Mouse (Mus musculus) telencephalon, adult 2 months (tissue): ENCODE data around the gene Fam13c.
"Not testable (repeated sequence)": the region's sequence is repeated elsewhere in the genome, so short reads cannot be mapped to it uniquely, and the experiment has no call there.

Experiments
- DNase-seq: peaks from one replicate; pipeline ENCODE4 v3.0.0-alpha.2; 2011; ENCODE audit warnings: low read depth, low spot score

The Fam13c gene

GRCm38 (mm10) chr10:70439676-70440521 lies at the start of gene Fam13c:
TSS of gene Fam13c (plus strand) at chr10:70440481.
- no peak for DNase-seq

- peak; percentile 91 for DNase-seq
Measured at GRCm38 (mm10) chr10:70395900-70396299, 44.4 kb upstream of the Fam13c start.

- DNase-seq, result peak; percentile 79
Measured at GRCm38 (mm10) chr10:70398224-70398623, 42.1 kb upstream of the Fam13c start.

GRCm38 (mm10) chr10:70402006-70402405 lies 38.3 kb upstream of the Fam13c start:
- DNase-seq, result no peak

- no peak for DNase-seq
Measured at GRCm38 (mm10) chr10:70402711-70403110, 37.6 kb upstream of the Fam13c start.

DNA sequence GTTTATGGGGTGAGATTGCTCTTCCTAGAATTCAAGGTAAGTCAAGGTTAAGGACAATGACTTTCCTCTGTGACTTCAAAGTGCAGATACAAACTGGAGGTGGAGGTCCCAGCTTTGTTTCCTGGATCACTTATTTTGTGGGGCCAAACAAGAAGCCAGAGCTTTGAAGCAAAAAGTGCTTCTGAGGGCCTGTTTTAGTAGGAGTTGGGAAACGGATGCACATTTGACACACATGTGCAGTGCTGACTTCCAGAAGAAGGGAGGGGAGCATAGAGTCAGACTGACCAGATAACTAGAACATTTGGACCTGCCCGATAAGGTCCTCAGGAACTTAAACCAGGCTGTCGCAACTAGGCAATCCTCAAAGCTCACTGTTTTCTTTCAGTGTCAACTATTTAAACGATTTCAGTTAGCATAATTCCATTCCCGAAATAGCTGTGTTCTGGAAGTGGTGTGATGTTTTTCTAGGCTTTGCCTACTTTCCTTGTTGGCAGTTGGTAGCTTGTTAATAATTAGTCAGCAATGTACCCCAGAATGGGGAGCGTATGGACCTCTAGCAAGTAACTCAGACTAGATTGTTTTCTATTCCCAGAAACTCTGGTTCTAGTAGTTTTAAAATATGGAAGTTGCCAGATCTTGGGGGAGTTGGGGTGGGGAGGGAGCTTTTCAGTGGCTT lies 22.3 kb upstream of the Fam13c start:
- peak; percentile 58 for DNase-seq

DNA sequence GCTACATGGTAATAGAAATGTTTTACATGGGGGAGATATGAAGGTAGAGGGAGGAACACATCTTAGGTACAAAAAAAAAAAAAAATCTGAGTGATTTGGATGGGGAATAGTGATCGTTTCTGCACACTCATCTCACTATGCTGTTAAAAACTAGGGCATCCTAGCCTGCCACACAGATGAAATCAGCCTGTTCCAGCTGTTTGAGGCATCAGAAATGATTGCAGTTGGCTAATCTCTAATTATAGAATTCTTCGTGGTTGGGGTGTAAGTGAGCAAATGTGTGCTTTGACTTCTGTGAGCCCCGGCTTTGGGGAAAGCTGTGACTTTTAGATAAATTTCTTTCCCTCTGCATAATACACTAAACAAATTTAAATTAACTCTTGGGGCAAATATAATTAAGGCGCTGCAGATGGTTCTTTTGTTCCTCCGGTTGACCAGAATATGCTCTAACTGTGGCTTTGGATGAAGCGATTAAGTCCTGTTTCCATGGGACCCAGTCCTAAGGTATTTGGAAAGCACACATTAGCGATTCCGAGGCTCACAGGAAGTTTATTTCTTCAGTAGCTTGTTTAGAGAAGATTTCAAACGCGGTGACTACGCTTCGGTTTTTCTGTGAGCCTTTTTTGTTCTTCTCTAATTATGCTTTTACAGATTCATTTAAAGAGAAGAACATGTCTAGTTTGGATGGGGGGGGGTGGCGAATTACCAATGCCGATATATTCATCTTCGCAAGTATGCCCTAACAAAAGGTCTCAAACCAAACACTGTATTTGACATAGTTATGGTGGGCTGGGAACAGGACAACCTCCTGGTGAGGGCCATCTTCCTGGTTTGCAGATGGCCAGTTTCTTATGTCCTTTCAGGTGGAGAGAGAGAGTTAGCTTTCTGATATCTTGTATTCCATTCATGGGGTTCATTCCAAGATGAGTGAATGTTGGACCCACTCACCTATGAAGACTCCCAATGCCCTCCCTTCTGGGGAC lies 20.7 kb upstream of the Fam13c start:
- no peak for DNase-seq

GRCm38 (mm10) chr10:70426373-70426772 lies 13.9 kb upstream of the Fam13c start:
- DNase-seq, result no peak

DNA sequence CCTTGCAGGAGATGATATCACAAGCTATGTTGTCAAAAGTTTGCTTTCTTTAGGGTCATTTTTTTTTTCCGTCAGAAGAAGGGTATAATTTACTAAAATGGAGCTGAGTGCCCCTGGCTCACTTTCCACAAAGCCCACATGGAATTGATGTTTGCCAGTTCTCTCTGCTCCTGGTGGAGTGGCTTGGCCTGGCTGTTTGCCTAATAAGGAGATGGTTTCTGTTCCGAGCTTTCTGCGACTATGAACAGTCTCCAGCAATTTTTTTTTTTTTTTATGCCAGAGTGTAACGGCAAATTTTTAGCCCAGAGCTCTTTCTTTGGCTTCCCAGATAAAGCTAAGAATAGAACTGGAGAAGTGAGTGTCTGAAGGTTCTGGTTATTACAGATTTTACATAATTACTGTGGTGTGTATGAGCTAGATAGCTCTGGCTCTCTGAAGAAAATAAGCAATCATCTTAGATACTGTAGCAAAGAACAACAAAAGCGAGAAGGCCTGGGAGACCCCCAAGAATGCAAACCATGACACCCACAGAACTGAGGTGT lies 12.1 kb upstream of the Fam13c start:
- DNase-seq, result peak; percentile 85

DNA sequence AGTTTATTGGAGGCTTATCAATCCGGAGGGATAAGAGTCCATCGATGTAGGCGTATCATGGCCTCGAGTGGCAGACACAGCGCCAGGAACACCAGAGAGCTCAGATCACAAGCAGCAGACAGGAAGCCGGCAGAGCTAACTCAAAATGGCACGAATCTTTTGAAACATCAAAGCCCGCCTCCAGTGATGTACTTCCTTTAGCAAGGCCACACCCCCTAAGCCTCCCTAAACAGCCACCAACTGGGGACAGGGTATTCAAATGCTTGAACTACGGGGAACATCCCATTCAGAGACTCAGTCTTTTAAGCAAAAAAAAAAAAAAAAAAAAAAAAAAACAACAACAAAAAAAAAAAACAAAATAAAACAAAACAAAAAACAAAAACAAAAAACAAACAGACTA lies 10.9 kb upstream of the Fam13c start:
- no peak for DNase-seq

DNA sequence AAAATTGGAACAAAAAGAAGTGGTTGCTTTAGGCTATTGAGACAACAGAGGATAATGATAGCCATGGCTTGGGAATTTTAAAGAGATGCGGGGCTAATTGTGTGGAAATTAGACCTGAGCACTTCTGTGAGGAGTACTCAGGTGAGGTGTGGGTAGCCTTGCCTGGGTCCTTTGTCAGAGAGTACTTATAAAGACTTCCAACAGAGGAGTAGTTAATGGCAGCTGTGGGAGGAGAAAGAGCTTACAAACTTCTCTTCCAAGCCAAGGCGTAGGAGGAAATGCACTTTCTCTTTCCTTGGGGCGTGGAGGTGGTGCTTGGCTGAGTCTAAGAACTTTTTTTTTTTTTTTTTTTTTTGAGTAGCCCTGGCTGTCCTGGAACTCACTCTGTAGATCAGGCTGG lies 6.9 kb upstream of the Fam13c start:
- DNase-seq, result peak; percentile 53

DNA sequence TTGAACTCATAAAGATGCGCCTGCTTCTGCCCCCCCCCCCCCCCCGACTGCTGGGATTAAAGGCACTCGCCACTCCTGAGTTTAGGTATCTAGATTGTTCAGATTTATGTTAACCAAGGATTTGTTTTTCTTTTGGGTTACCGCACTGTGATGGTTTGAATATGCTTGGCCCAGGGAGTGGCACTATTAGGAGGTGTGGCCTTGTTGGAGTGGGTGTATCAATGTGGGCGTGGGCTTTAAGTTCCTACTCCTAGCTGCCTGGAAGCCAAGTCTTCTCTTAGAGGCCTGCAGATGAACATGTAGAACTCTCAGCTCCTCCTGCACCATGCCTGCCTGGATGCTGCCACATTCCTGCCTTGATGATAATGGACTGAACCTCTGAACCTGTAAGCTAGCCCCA lies 6.5 kb upstream of the Fam13c start:
- DNase-seq, result not testable (repeated sequence)

DNA sequence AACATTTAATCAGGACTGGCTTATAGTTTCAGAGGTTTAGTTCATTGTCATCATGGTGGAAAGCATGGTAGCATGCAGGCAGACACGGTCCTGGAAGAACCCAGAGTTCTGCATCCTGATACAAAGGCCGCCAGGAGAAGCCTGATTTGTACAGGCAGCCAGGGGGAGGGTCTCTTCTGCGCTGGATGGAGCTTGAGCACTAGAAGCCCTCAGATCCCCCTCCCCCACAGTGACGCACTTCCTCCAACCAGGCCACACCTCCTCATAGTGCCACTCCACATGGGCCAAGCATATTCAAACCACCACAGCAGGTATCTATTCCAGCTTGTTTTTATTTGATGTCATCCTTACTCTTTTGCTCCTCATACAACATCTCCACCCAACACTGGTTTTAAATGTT lies 3.6 kb upstream of the Fam13c start:
- DNase-seq, result no peak

DNA sequence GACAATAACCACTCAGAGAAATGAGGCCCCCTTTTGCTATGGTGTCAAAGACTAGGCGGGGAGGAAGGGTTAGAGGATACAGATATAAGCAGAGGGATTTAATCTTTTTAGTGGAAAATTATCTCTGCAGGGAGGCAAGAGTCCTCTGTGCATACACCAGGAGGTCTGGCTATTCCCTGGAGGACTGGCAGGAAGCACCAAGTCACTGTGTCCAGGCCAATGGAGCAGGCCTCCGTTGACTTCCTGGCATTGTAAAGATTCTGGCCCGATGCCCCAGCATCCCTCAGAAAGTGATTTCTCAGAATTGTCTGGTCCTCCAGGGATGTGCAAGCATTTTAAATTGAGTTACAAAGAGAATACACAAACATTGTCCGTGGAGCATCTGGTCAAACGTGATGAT lies 3.0 kb upstream of the Fam13c start:
- no peak for DNase-seq

GRCm38 (mm10) chr10:70440639-70441461 lies 569 bp downstream of the Fam13c start:
- peak; percentile 75 for DNase-seq

DNA sequence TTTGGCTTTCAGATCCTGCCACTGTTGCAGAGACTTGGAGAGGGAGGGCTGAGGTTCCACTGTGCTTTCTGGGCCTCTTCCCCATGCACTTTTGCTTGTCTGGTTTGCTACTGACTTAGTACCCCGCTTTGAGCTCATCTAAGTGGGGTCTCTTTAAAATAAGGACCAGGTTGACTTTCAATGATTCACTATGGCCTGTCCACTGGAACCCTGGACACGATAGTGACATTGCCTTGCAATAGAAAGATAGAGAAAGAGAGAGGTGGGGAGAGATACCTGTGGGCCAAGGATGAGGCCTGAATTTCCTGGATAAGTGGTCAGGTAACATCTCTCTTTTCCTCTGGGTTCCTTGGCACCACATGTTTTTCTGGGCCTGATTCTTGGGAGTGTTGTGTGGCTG lies 1.9 kb downstream of the Fam13c start:
- no peak for DNase-seq

DNA sequence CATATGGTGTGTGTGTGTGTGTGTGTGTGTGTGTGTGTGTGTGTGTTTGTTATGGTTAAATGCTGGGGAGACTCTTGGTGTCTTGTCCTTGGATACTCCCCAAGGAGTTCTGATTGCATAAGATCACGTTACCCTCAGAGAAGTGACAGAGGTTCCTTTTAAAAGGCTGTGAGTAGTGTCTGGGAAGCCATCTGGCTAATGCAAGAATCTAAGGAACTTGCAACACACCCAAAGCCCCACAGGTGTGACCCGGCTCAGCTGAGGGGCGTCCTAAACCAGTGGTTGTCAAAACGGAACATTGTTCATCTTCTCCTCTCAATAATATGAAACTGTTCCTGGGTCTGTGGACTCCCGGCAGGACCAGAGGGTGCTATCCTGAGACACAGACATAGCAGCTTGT lies 2.3 kb downstream of the Fam13c start:
- DNase-seq, result no peak

GRCm38 (mm10) chr10:70447787-70448186 lies 7.5 kb downstream of the Fam13c start:
- no peak for DNase-seq

GRCm38 (mm10) chr10:70449206-70449605 lies 8.9 kb downstream of the Fam13c start:
- no peak for DNase-seq

- peak; percentile 84 for DNase-seq
Measured at GRCm38 (mm10) chr10:70455886-70456305, 15.6 kb downstream of the Fam13c start.
